Mouse (Mus musculus) mature B cell (primary cell): Measurements from ENCODE around the gene Olfr153.
"Not testable (repeated sequence)": the region's sequence is repeated elsewhere in the genome, so short reads cannot be mapped to it uniquely, and the experiment has no call there.

ENCODE experiments used
- in situ Hi-C: fragments of 300-500 bp; cut with MboI; formaldehyde crosslinking; loops from 2 replicates; pipeline ENCODE4 v1.14.3; 2019

Olfr153 gene

GRCm38 (mm10) chr2:87531496-87531895 is at the start of gene Olfr153:
Olfr153 (plus strand) TSS chr2:87531796.
- in situ Hi-C loops = no loop called here

- in situ Hi-C loops = no loop called here
Measured at GRCm38 (mm10) chr2:87482276-87482675, 49.3 kb upstream of the Olfr153 start.

GRCm38 (mm10) chr2:87496993-87497392 is 34.6 kb upstream of the Olfr153 start, which contains the start of gene Pramel7:
Pramel7 (minus strand) TSS chr2:87497093.
- in situ Hi-C loops = not testable (repeated sequence)

- in situ Hi-C loops = no loop called here
Measured at GRCm38 (mm10) chr2:87506265-87506664, 25.3 kb upstream of the Olfr153 start, which contains the start of gene Pramel6. Pramel6 (plus strand) TSS chr2:87506565.

- in situ Hi-C loops = no loop called here
Measured at GRCm38 (mm10) chr2:87515046-87515445, 16.6 kb upstream of the Olfr153 start.

GRCm38 (mm10) chr2:87515457-87516060 is 16.0 kb upstream of the Olfr153 start:
- in situ Hi-C loops = no loop called here

- in situ Hi-C loops = no loop called here
Measured at GRCm38 (mm10) chr2:87516581-87516980, 15.0 kb upstream of the Olfr153 start.

- in situ Hi-C loops = no loop called here
Measured at GRCm38 (mm10) chr2:87520651-87521050, 10.9 kb upstream of the Olfr153 start.

GRCm38 (mm10) chr2:87525899-87526616 is 5.5 kb upstream of the Olfr153 start:
- in situ Hi-C loops = not testable (repeated sequence)

GRCm38 (mm10) chr2:87534826-87535225 is 3.2 kb downstream of the Olfr153 start:
- in situ Hi-C loops = no loop called here

GRCm38 (mm10) chr2:87545442-87545841 is 13.8 kb downstream of the Olfr153 start, which contains the start of gene Olfr1128:
Olfr1128 (minus strand) TSS chr2:87545542.
- in situ Hi-C loops = no loop called here

- in situ Hi-C loops = not testable (repeated sequence)
Measured at GRCm38 (mm10) chr2:87573602-87574001, 42.0 kb downstream of the Olfr153 start, which contains the start of gene Olfr1129. Olfr1129 (plus strand) TSS chr2:87573902.
